Mouse (Mus musculus) thymus, postnatal 14 days (tissue): ENCODE data around the gene Gpatch8.

Experiments used
- DNase-seq: peaks from one replicate; pipeline ENCODE4 v3.0.0; 2021

Gpatch8 gene

DNA sequence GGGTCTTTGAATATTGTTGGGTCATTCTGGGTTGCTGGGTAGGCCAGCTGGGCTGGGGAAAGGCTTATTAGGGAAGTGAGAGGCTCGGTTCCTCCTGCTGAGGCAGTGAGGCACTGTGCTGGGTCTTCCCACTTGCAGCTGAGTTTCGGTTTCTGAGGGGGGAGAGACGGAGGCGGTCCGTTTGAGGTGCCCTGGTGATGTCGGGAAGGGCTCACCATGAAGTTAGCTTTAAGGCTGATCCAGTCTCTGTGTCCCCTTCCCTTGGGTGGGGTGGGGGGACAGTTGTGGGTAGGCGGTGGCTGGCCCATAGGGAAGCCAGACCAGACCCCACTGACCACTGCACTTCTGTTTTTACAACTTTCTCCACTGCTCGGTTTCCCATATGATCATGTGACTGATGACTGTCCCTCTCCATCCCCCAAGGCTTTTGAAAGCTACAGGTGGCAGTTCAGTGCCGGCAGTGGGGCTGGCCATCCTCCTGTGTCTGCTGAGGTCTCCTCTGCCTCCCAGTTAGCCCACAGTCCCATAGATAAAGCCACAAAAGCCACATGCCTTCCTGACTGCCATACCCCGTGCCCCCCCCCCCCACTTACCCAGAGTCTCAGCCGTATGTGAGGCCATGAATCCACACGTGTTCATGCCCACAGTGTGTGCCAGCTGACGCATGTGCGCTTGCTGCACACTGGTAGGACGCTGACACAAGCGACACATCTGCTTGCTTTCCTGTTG is 123.9 kb downstream of the Gpatch8 start:
- DNase-seq, result peak; percentile 30

DNA sequence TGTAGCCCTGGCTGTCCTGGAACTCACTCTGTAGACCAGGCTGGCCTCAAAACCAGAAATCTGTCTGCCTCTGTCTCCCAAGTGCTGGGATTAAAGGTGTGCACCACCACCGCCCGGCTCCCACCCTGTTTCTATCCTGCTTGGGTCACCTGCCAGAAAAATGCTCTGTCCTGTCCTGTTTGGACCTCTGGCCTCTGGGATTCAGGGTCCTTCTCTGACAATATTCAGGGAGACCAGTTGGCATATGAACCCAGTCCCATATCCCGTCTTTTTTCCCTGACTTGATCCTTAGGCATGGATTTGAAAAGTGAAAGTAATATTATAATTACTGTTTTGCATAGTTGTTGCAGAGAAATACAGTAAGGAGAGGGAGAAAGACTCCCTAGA is 124.5 kb downstream of the Gpatch8 start:
- DNase-seq, result no peak

DNA sequence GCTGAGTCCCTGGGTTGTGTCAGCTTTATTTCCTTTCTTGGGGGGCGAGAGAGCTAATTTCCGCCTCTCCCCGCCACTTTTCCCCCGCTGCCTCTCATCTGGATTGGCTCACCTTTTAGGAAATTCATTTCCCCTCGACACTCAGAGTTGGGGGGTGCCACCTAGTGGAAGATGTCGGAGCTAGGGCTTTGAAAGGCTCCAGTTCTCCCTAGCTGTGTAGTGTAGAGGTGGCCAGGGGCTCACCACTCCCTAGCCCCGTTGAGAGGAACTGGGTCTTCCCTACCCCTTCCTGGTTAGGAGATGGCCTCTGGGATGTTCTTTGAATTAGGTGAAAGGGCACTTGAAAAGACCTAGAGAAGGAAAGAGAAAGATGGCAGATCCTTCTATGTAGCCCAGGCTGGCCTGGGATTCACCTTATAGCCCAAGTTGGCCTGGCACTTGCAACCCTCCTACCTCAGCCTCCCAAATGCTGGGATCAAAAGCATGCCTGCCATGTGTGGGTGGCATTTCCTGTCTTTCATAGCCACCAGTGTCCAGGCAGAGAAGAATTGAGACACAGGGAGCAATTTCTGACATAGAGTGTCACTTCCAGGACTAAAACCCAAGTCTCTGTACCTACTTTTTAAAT is 125.1 kb downstream of the Gpatch8 start:
- peak; percentile 86 for DNase-seq

GRCm38 (mm10) chr11:102430121-102431017 is 125.8 kb downstream of the Gpatch8 start, which contains the start of gene Grn:
Gene Grn (plus strand): TSS chr11:102430315.
- peak; percentile 61 for DNase-seq

DNA sequence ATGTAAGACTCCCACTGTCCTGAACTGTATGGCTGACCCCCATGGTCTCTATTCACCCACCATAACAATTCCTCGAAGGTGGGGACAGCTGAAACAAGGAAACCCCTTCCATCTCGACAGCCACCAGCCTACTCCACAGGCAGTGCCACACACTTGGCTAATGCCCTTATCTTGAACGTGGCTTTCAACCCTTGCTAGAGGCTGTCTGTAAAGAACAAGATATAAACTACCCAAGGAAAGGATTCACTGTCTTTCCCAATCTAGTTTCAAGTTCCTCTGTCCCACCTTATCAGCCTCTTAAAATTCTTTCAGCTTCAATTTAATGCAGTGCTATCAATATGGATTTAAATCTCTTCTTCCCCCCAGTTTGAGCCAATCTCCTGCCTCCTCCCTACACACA is 126.6 kb downstream of the Gpatch8 start:
- DNase-seq, result no peak

DNA sequence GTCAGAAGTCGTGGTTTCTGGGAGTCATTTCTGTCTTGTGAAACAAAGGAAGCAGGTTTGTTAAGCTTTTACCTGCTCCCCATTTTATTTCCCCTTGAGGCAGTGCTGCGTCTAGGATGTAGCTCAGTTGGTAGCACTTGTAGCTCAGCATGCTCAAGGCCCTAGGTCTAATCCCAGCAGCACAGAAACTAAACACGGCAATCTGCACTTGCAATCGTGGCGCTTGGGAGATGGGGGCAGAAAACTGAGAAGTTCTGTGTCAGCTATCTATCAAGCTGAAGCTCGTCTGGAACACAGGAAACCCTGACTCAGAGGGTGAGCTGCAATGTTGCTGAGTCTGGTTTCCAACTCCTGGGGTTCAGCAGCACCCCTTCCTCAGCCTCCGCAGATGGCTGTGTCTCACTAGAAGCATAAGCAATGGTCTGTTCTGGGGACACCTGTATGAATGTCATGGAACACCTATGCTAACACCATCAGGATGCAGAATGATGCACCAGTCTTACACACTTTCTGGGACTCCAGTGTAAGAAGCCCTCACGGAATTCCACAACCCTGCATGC is 127.1 kb downstream of the Gpatch8 start:
- no peak for DNase-seq
